In the genomic region with DNA sequence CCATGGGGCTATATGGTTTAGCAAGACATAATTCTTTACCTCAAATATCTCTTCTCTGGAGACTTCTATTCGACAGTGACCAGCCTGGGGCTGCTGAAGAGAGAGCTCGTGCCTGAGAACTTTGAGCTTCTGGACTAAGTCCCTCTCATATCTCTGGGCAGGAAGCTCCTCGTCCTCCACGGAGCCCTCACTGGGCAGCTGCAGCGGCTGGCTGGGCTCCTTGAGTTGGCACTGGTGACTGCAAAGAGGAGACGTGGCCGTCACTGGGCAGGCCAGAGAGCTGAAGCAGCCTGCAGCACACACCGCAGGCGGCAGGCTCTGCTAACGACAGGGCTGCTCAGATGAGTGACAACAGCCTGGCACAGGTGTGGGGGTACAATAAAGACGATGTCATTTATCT, we compare ENCODE assay signal across 9 mouse cellular contexts.
"Had no signal": no experiment of that assay in that cellular context is flagged by ENCODE, and none has a peak within 500 bp of the region (broad histone marks: within the 10 kb centered on the region; RNA-seq: fewer than 3 reads in every experiment).

No protein-coding gene starts in this region.

- DNase-seq: kidney, adult 2 months; kidney, postnatal 25 days; layer of hippocampus, adult 9-11 months; layer of hippocampus, postnatal 36 days; lung, embryonic 14.5 days; lung, postnatal 14 days; retina, postnatal 1 day; right cerebral cortex, postnatal 14 days; thymus, postnatal 4 days had no signal
